Mouse (Mus musculus): ENCODE data around the gene Il11. TPM values are rescaled to one million over a fixed set of nuclear protein-coding genes. Genes with fewer than 3 reads are reported as not detected.
"Not testable (repeated sequence)": the region's sequence is repeated elsewhere in the genome, so short reads cannot be mapped to it uniquely, and the experiment has no call there.

Gene Il11
- 0.44 and 0.48 TPM in 2 replicates for polyA plus RNA-seq (2014; fragmentation: Nextera tagmentation; extraction: Ambion mirVana)

GRCm38 (mm10) chr7:4782759-4783158, at the start of gene Il11, which contains the start of gene Tmem190:
Gene Il11, minus strand, starts transcription at chr7:4782859.
Gene Tmem190, plus strand, starts transcription at chr7:4782937.
- H3K36me3 ChIP-seq (ENCODE audit: control insufficient read depth, insufficient read depth, low read length) = no peaks in the 10 kb centered on the region
- no peak within 1 kb of the TSS for H3K4me3 ChIP-seq (ENCODE audit: low read depth, low read length)
- no peaks in the 10 kb centered on the region for H3K9me3 ChIP-seq (ENCODE audit: control insufficient read depth, low read length)
- ATAC-seq (ENCODE audit: low read depth) = no peak
- no peak within 1 kb of the TSS for H3K4me2 ChIP-seq (ENCODE audit: low read depth, low read length)
- no peak within 1 kb of the TSS for H3K9ac ChIP-seq (replicated peaks; ENCODE audit: low read depth, low read length)
- 77% methylated on average over 2 of the region's 2 CpGs for WGBS
- H3K27me3 ChIP-seq (ENCODE audit: control insufficient read depth, insufficient read depth, low read length) = peaks cover 15% of the 10 kb centered on the region
- no peak within 1 kb of the TSS for H3K27ac ChIP-seq (ENCODE audit: low read depth, low read length)
- no peaks in the 10 kb centered on the region for H3K4me1 ChIP-seq (ENCODE audit: control insufficient read depth, insufficient read depth, low read length)

- ATAC-seq (ENCODE audit: low read depth) = no peak
- peaks cover 3% of the 10 kb centered on the region; the same call in 1 of the 2 replicates for H3K27me3 ChIP-seq (ENCODE audit: control insufficient read depth, insufficient read depth, low read length)
- no peak overlapping the region for H3K4me2 ChIP-seq (ENCODE audit: low read depth, low read length)
- no peak overlapping the region for H3K9ac ChIP-seq (replicated peaks; ENCODE audit: low read depth, low read length)
- H3K9me3 ChIP-seq (ENCODE audit: control insufficient read depth, low read length) = no peaks in the 10 kb centered on the region
- peaks cover 13% of the 10 kb centered on the region for H3K36me3 ChIP-seq (ENCODE audit: control insufficient read depth, insufficient read depth, low read length)
- 6% methylated on average over 12 of the region's 12 CpGs for WGBS
- no peak overlapping the region for H3K27ac ChIP-seq (ENCODE audit: low read depth, low read length)
- H3K4me3 ChIP-seq (ENCODE audit: low read depth, low read length) = no peak overlapping the region
- H3K4me1 ChIP-seq (ENCODE audit: control insufficient read depth, insufficient read depth, low read length) = 0 out of 2 replicates have a peak, but pooled peaks cover 3% of the 10 kb centered on the region
Measured at GRCm38 (mm10) chr7:4830476-4830875, 47.8 kb upstream of the Il11 start.

GRCm38 (mm10) chr7:4825365-4825764, 42.7 kb upstream of the Il11 start:
- H3K4me1 ChIP-seq (ENCODE audit: control insufficient read depth, insufficient read depth, low read length) = no peaks in the 10 kb centered on the region
- WGBS = 45% methylated on average over 4 of the region's 4 CpGs
- peaks cover 13% of the 10 kb centered on the region for H3K36me3 ChIP-seq (ENCODE audit: control insufficient read depth, insufficient read depth, low read length)
- H3K9ac ChIP-seq (replicated peaks; ENCODE audit: low read depth, low read length) = no peak overlapping the region
- no peaks in the 10 kb centered on the region for H3K9me3 ChIP-seq (ENCODE audit: control insufficient read depth, low read length)
- no peak for ATAC-seq (ENCODE audit: low read depth)
- no peak overlapping the region for H3K27ac ChIP-seq (ENCODE audit: low read depth, low read length)
- H3K4me3 ChIP-seq (ENCODE audit: low read depth, low read length) = no peak overlapping the region
- H3K27me3 ChIP-seq (ENCODE audit: control insufficient read depth, insufficient read depth, low read length) = no peaks in the 10 kb centered on the region
- no peak overlapping the region for H3K4me2 ChIP-seq (ENCODE audit: low read depth, low read length)

GRCm38 (mm10) chr7:4822162-4822907, 39.7 kb upstream of the Il11 start:
- Histone ChIP-seq H3K36me3 (ENCODE audit: control insufficient read depth, insufficient read depth, low read length) (no peaks in the 10 kb centered on the region), H3K9ac (replicated peaks; ENCODE audit: low read depth, low read length) (no peak overlapping the region), H3K27ac (ENCODE audit: low read depth, low read length) (no peak overlapping the region), H3K27me3 (ENCODE audit: control insufficient read depth, insufficient read depth, low read length) (no peaks in the 10 kb centered on the region), H3K4me2 (ENCODE audit: low read depth, low read length) (no peak overlapping the region), H3K4me1 (ENCODE audit: control insufficient read depth, insufficient read depth, low read length) (no peaks in the 10 kb centered on the region), H3K9me3 (ENCODE audit: control insufficient read depth, low read length) (no peaks in the 10 kb centered on the region), H3K4me3 (ENCODE audit: low read depth, low read length) (no peak overlapping the region)
- no peak for ATAC-seq (ENCODE audit: low read depth)
- WGBS = 80% methylated on average over 6 of the region's 6 CpGs

DNA sequence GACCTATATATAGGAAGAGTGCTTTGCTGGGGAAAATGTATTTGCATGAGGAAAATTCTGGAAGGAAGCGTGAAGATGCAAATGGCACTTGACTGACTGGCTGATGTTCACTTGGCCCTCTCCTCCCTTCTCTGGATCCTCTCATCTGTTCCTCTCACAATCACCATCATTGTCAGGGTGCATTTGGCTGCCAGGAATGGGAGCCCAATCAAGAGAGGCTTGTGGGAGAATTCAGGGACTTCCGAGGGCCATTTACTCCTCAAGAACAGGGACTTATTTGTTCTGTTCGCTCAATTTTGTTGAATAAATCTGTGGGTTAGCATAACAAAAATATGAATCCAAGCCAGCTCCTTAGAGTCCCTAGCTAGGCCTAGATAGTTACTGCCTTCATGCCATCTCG, 39.0 kb upstream of the Il11 start:
- Histone ChIP-seq H3K4me3 (ENCODE audit: low read depth, low read length) (no peak overlapping the region), H3K9me3 (ENCODE audit: control insufficient read depth, low read length) (no peaks in the 10 kb centered on the region), H3K27me3 (ENCODE audit: control insufficient read depth, insufficient read depth, low read length) (no peaks in the 10 kb centered on the region), H3K4me1 (ENCODE audit: control insufficient read depth, insufficient read depth, low read length) (no peaks in the 10 kb centered on the region), H3K4me2 (ENCODE audit: low read depth, low read length) (no peak overlapping the region), H3K27ac (ENCODE audit: low read depth, low read length) (no peak overlapping the region), H3K36me3 (ENCODE audit: control insufficient read depth, insufficient read depth, low read length) (no peaks in the 10 kb centered on the region), H3K9ac (replicated peaks; ENCODE audit: low read depth, low read length) (no peak overlapping the region)
- ATAC-seq (ENCODE audit: low read depth) = no peak
- 75% methylated on average over 4 of the region's 4 CpGs for WGBS

DNA sequence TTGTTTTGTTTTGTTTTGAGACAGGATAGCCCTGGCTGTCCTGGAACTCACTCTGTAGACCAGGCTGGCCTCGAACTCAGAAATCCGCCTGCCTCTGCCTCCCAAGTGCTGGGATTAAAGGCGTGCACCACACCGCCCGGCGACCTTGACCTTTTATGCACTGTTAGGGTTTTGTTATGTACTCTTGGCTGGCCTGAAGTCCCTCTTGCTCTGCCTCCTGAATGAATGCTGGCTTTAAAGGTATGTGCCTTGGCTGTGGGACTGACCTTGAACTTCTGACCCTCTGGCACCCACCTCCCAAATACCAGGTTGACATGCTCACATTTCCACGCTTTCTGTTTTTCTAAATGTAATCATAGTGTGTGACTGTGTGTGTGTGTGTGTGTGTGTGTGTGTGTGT, 38.3 kb upstream of the Il11 start:
- H3K36me3 ChIP-seq (ENCODE audit: control insufficient read depth, insufficient read depth, low read length); H3K27ac ChIP-seq (ENCODE audit: low read depth, low read length); H3K9ac ChIP-seq (replicated peaks; ENCODE audit: low read depth, low read length); H3K4me1 ChIP-seq (ENCODE audit: control insufficient read depth, insufficient read depth, low read length); H3K27me3 ChIP-seq (ENCODE audit: control insufficient read depth, insufficient read depth, low read length); H3K4me3 ChIP-seq (ENCODE audit: low read depth, low read length); H3K9me3 ChIP-seq (ENCODE audit: control insufficient read depth, low read length); H3K4me2 ChIP-seq (ENCODE audit: low read depth, low read length); ATAC-seq (ENCODE audit: low read depth): not testable (repeated sequence)
- 92% methylated on average over 7 of the region's 7 CpGs for WGBS

GRCm38 (mm10) chr7:4816559-4816958, 33.9 kb upstream of the Il11 start:
- Histone ChIP-seq H3K4me3 (ENCODE audit: low read depth, low read length) (no peak overlapping the region), H3K4me2 (ENCODE audit: low read depth, low read length) (no peak overlapping the region), H3K27ac (ENCODE audit: low read depth, low read length) (no peak overlapping the region), H3K27me3 (ENCODE audit: control insufficient read depth, insufficient read depth, low read length) (no peaks in the 10 kb centered on the region), H3K9me3 (ENCODE audit: control insufficient read depth, low read length) (no peaks in the 10 kb centered on the region), H3K4me1 (ENCODE audit: control insufficient read depth, insufficient read depth, low read length) (peaks cover 6% of the 10 kb centered on the region; the same call in 1 of the 2 replicates), H3K36me3 (ENCODE audit: control insufficient read depth, insufficient read depth, low read length) (no peaks in the 10 kb centered on the region), H3K9ac (replicated peaks; ENCODE audit: low read depth, low read length) (no peak overlapping the region)
- no peak for ATAC-seq (ENCODE audit: low read depth)

GRCm38 (mm10) chr7:4813105-4813791, 30.6 kb upstream of the Il11 start:
- Histone ChIP-seq H3K27me3 (ENCODE audit: control insufficient read depth, insufficient read depth, low read length) (no peaks in the 10 kb centered on the region), H3K27ac (ENCODE audit: low read depth, low read length) (peak overlapping the region; percentile 87), H3K9ac (replicated peaks; ENCODE audit: low read depth, low read length) (peak overlapping the region; percentile 44; the same call in 1 of the 2 replicates), H3K4me1 (ENCODE audit: control insufficient read depth, insufficient read depth, low read length) (peaks cover 14% of the 10 kb centered on the region), H3K9me3 (ENCODE audit: control insufficient read depth, low read length) (no peaks in the 10 kb centered on the region), H3K36me3 (ENCODE audit: control insufficient read depth, insufficient read depth, low read length) (peaks cover 10% of the 10 kb centered on the region), H3K4me2 (ENCODE audit: low read depth, low read length) (peak overlapping the region; percentile 60), H3K4me3 (ENCODE audit: low read depth, low read length) (peak overlapping the region; percentile 80)
- no peak for ATAC-seq (ENCODE audit: low read depth)
- WGBS = 24% methylated on average over 8 of the region's 8 CpGs
